Mouse (Mus musculus) ES-E14 (cell line): ENCODE measurements around the gene Rab40c. TPM values are rescaled to one million over a fixed set of nuclear protein-coding genes. Genes with fewer than 3 reads are reported as not detected.

Experiments used
- DNase-seq: peaks from one replicate; pipeline ENCODE4 v3.0.0-alpha.2; 2013; ENCODE audit warnings: low read depth, low spot score
- H3K27ac ChIP-seq: 2 replicates; pipeline ENCODE4 v1.5.1; 2012; ENCODE audit warnings: low read depth, mild to moderate bottlenecking, low read length, moderate library complexity, mixed read lengths; ENCODE audit not compliant: poor library complexity, insufficient read depth, severe bottlenecking
- H3K36me3 ChIP-seq: 2 replicates; pipeline ENCODE4 v1.6.1; 2012; ENCODE audit warnings: mild to moderate bottlenecking, low read length, moderate library complexity, mixed read lengths; ENCODE audit not compliant: control insufficient read depth, poor library complexity, insufficient read depth, severe bottlenecking
- H3K4me1 ChIP-seq, 2 experiments: fragments of 150-350 bp in 1 of 2; sonication (generic) in 1 of 2; 2 replicates each; pipeline ENCODE4 v1.6.1; 2012; ENCODE audit warnings: low read length in 2 of 2, mild to moderate bottlenecking in 1 of 2, mixed read lengths in 1 of 2; ENCODE audit not compliant: control insufficient read depth in 2 of 2, insufficient read depth in 2 of 2, poor library complexity in 1 of 2
- H3K4me3 ChIP-seq, 2 experiments: fragments of 150-350 bp in 1 of 2; sonication (generic) in 1 of 2; 2 replicates each; pipeline ENCODE4 v1.5.1; 2012; ENCODE audit warnings: low read length in 2 of 2, low read depth in 1 of 2, mild to moderate bottlenecking in 1 of 2, mixed read lengths in 1 of 2; ENCODE audit not compliant: insufficient read depth in 1 of 2, poor library complexity in 1 of 2, severe bottlenecking in 1 of 2
- H3K9ac ChIP-seq: 2 replicates; pipeline ENCODE4 v1.6.1; 2012; ENCODE audit warnings: low read depth, mild to moderate bottlenecking, low read length, mixed read lengths; ENCODE audit not compliant: poor library complexity, insufficient read depth, severe bottlenecking
- H3K9me3 ChIP-seq: fragments of 150-350 bp; sonication (generic); 2 replicates; pipeline ENCODE4 v1.6.1; 2012; ENCODE audit warnings: low read depth, mild to moderate bottlenecking, low read length; ENCODE audit not compliant: control insufficient read depth, insufficient read depth
- CHD2 ChIP-seq: IDR thresholded peaks from 2 replicates; pipeline ENCODE4 v1.6.1; 2014; ENCODE audit warnings: mild to moderate bottlenecking, low read depth, low read length, inconsistent platforms
- HCFC1 ChIP-seq: IDR thresholded peaks from 2 replicates; pipeline ENCODE4 v1.6.1; 2012; ENCODE audit warnings: low read length, inconsistent platforms, borderline replicate concordance; ENCODE audit not compliant: insufficient read depth
- MAFK ChIP-seq: IDR thresholded peaks from 2 replicates; pipeline ENCODE4 v1.6.1; 2014; ENCODE audit warnings: mild to moderate bottlenecking, low read depth, low read length, inconsistent platforms; ENCODE audit not compliant: insufficient read depth
- ZC3H11A ChIP-seq: IDR thresholded peaks from 2 replicates; pipeline ENCODE4 v1.6.1; 2012; ENCODE audit warnings: low read depth, mild to moderate bottlenecking, inconsistent platforms, low read length, borderline replicate concordance
- ZNF384 ChIP-seq: IDR thresholded peaks from 2 replicates; pipeline ENCODE4 v1.6.1; 2012; ENCODE audit warnings: low read depth, low read length, inconsistent platforms
- in situ Hi-C, 2 experiments: fragments of 600-800 bp; cut with MboI; formaldehyde crosslinking; loops; one replicate each; pipeline ENCODE4 v1.15.1; 2025; ENCODE audit warnings: low sequenced_read_pairs in 2 of 2, inconsistent platforms in 1 of 2; ENCODE audit not compliant: unreplicated experiment in 2 of 2
- total RNA-seq: library from RNA; depleted of rRNA; stranded (reverse); fragments of 300-350 nt; gene quantifications from 2 replicates; pipeline ENCODE4 v1.2.3, GENCODE M21; 2012

Gene Rab40c
- total RNA-seq, 1 experiment: 15.7 TPM

- Histone ChIP-seq H3K9ac (no peak overlapping the region), H3K4me1 (peaks cover 2 to 21% of the 10 kb centered on the region in 2 experiments; a peak in 2 of 4 replicates), H3K4me3 (no peak overlapping the region), H3K9me3 (no peaks in the 10 kb centered on the region), H3K27ac (no peak overlapping the region), H3K36me3 (no peaks in the 10 kb centered on the region)
- TF ChIP-seq CHD2 (no peak), MAFK (no peak), HCFC1 (no peak)
- DNase-seq: no peak
- in situ Hi-C loops: no loop called here
Observed at GRCm38 (mm10) chr17:25945517-25946155, 26.1 kb upstream of the Rab40c start.

DNA sequence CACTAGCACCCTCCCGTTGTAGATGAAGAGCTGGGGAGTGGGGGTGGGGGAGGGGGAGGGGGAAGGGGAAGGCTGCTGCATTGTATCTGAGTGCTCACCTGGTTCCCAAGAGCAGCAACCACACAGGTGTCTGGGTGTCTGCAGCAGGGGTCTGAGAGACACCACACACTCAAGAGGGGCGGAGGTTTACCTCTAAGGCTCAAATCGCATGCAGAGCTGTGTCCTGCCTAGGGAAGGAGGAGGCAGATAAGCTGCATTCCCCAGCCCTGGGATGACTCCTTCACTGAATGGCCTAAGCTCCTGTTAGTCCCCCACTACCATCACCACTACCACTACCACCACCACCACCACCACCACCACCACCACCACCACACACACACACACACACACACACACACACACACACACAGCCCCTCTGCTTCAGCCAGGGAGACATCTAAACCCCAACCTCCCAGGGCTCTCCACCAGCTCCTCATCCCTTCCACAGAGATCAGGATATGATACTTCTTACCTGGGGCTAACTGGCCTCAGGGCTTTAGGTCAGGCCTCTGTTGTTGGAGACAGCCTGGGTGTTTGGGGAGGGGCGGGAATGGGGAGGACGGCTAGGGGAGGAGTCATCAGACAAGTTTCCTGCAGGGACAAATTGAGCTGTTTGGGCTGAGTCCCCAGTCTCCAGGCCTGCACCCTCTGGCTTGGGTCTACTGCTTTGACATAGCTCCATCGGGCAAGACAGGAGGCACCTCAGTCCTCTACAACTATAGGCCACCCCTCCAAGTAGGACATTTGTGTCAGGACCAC is 25.0 kb upstream of the Rab40c start, which contains the start of the genes Pigq and Nhlrc4:
TSS of gene Pigq (minus strand) at position 571 of the 798 bp plus-strand sequence.
TSS of gene Nhlrc4 (minus strand) at position 596 of the 798 bp plus-strand sequence.
- DNase-seq: no peak
- Histone ChIP-seq H3K9me3 (no peaks in the 10 kb centered on the region), H3K36me3 (no peaks in the 10 kb centered on the region), H3K4me3 (no peak within 1 kb of the TSS), H3K27ac (no peak within 1 kb of the TSS; the same call in 1 of the 2 replicates), H3K4me1 (peaks cover 3 to 23% of the 10 kb centered on the region in 2 experiments; a peak in 2 of 4 replicates), H3K9ac (no peak within 1 kb of the TSS)
- in situ Hi-C loops: no loop called here
- TF ChIP-seq HCFC1: no peak
- TF ChIP-seq CHD2: no peak
- no peak for TF ChIP-seq MAFK
- TF ChIP-seq ZNF384: no peak
- no peak for TF ChIP-seq ZC3H11A

DNA sequence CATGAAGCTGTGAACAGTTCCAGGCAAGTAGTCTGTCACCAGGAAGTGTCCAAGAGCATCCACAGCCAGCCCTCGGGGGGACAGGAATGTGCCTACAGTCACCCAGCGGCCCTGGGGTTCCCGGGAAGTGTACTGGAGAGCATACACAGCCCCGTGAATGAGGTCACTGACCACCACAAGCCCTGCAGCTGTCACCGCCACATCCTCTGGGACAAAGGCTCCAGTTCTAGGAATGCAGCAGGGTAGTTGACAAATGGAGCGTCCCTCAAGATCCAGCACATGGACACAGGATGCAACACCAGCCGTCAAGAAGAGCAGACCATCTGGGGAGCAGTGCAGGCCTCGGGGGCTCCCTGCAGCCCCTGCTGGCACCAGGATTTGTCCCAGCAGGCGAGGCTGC is 24.2 kb upstream of the Rab40c start:
- TF ChIP-seq HCFC1 (no peak), ZNF384 (no peak)
- H3K9me3 ChIP-seq: no peaks in the 10 kb centered on the region
- no peak for DNase-seq

DNA sequence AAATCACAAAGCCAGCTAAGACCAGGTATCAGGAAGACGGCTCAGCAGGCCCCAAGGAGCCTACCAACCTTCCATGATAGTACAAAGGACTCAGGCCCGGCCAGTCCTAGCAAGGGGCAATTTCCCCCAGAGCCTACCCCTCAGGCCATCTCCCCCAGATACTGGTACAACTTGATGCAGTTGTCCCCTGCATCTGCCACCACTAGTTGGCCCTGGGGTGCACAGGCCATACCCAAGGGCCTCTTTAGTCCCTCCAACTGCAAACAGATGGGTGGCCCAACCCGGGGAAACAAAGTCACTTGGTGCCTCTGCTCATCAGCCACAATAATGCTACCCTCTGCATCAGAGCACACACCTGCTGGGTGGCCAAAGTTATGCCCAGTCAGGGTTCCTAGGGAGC is 23.7 kb upstream of the Rab40c start:
- Histone ChIP-seq H3K4me1 (peaks cover 3 to 23% of the 10 kb centered on the region in 2 experiments; a peak in 2 of 4 replicates), H3K9ac (no peak overlapping the region), H3K27ac (no peak overlapping the region), H3K4me3 (no peak overlapping the region), H3K9me3 (no peaks in the 10 kb centered on the region), H3K36me3 (no peaks in the 10 kb centered on the region)
- no peak for DNase-seq
- no peak for TF ChIP-seq ZNF384
- TF ChIP-seq HCFC1: no peak
- no peak for TF ChIP-seq MAFK
- TF ChIP-seq CHD2: no peak
- no peak for TF ChIP-seq ZC3H11A
- in situ Hi-C loops: no loop called here

More for the DNA sequence above, 24.2 kb upstream of the Rab40c start:
- Histone ChIP-seq H3K36me3 (no peaks in the 10 kb centered on the region), H3K4me1 (peaks cover 3 to 23% of the 10 kb centered on the region in 2 experiments; a peak in 2 of 4 replicates), H3K4me3 (no peak overlapping the region), H3K27ac (no peak overlapping the region; the same call in 1 of the 2 replicates), H3K9ac (no peak overlapping the region)
- in situ Hi-C loops: no loop called here
